Mouse (Mus musculus): ENCODE measurements around the gene Lcn12. TPM values are rescaled to one million over a fixed set of nuclear protein-coding genes. Genes with fewer than 3 reads are reported as not detected.

Gene Lcn12
- polyA plus RNA-seq, 1 experiment from 2014 or later, result not detected

GRCm38 (mm10) chr2:25465816-25466635 is 27.7 kb downstream of the Lcn12 start:
- 45% methylated on average over 10 of the region's 10 CpGs for WGBS
- H3K9me3 ChIP-seq (replicated peaks; ENCODE audit: control insufficient read depth, low read length), result no peaks in the 10 kb centered on the region

GRCm38 (mm10) chr2:25465256-25465655 is 28.5 kb downstream of the Lcn12 start:
- Histone ChIP-seq H3K4me2 (ENCODE audit: low read depth, low read length) (peak overlapping the region; percentile 25), H3K27ac (ENCODE audit: low read length) (peak overlapping the region; percentile 63), H3K4me1 (ENCODE audit: control insufficient read depth, insufficient read depth, low read length) (peaks cover 34% of the 10 kb centered on the region), H3K27me3 (ENCODE audit: control insufficient read depth, insufficient read depth, low read length) (no peaks in the 10 kb centered on the region), H3K36me3 (ENCODE audit: control insufficient read depth, insufficient read depth) (no peaks in the 10 kb centered on the region), H3K9ac (ENCODE audit: low read length) (peak overlapping the region; percentile 31), H3K4me3 (ENCODE audit: low read length) (no peak overlapping the region), H3K9me3 (replicated peaks; ENCODE audit: control insufficient read depth, low read length) (no peaks in the 10 kb centered on the region)
- no peak for ATAC-seq (replicated peaks; ENCODE audit: extremely low read depth, insufficient read depth, low FRiP score)
- WGBS, result 72% methylated on average over 2 of the region's 2 CpGs

More at GRCm38 (mm10) chr2:25465816-25466635, 27.7 kb downstream of the Lcn12 start:
- H3K27me3 ChIP-seq (ENCODE audit: control insufficient read depth, insufficient read depth, low read length), result no peaks in the 10 kb centered on the region
- peak overlapping the region; percentile 25 for H3K4me2 ChIP-seq (ENCODE audit: low read depth, low read length)
- peak overlapping the region; percentile 31 for H3K9ac ChIP-seq (ENCODE audit: low read length)
- peak overlapping the region; percentile 63 for H3K27ac ChIP-seq (ENCODE audit: low read length)
- no peaks in the 10 kb centered on the region for H3K36me3 ChIP-seq (ENCODE audit: control insufficient read depth, insufficient read depth)
- no peak overlapping the region for H3K4me3 ChIP-seq (ENCODE audit: low read length)
- H3K4me1 ChIP-seq (ENCODE audit: control insufficient read depth, insufficient read depth, low read length), result peaks cover 37% of the 10 kb centered on the region
- ATAC-seq (replicated peaks; ENCODE audit: extremely low read depth, insufficient read depth, low FRiP score), result no peak

GRCm38 (mm10) chr2:25463630-25464029 is 30.1 kb downstream of the Lcn12 start:
- 88% methylated on average over 3 of the region's 3 CpGs for WGBS
- no peak for ATAC-seq (replicated peaks; ENCODE audit: extremely low read depth, insufficient read depth, low FRiP score)

GRCm38 (mm10) chr2:25461407-25461806 is 32.3 kb downstream of the Lcn12 start:
- H3K27me3 ChIP-seq (ENCODE audit: control insufficient read depth, insufficient read depth, low read length), result no peaks in the 10 kb centered on the region
- H3K27ac ChIP-seq (ENCODE audit: low read length), result peak overlapping the region; percentile 94
- H3K4me2 ChIP-seq (ENCODE audit: low read depth, low read length), result peak overlapping the region; percentile 84
- peak overlapping the region; percentile 69 for H3K4me3 ChIP-seq (ENCODE audit: low read length)
- H3K9me3 ChIP-seq (replicated peaks; ENCODE audit: control insufficient read depth, low read length), result no peaks in the 10 kb centered on the region
- H3K36me3 ChIP-seq (ENCODE audit: control insufficient read depth, insufficient read depth), result no peaks in the 10 kb centered on the region; the same call in 1 of the 2 replicates
- peak overlapping the region; percentile 72 for H3K9ac ChIP-seq (ENCODE audit: low read length)
- WGBS, result 20% methylated on average over 3 of the region's 3 CpGs
- peaks cover 27% of the 10 kb centered on the region for H3K4me1 ChIP-seq (ENCODE audit: control insufficient read depth, insufficient read depth, low read length)
- ATAC-seq (replicated peaks; ENCODE audit: extremely low read depth, insufficient read depth, low FRiP score), result no peak

More at GRCm38 (mm10) chr2:25463630-25464029, 30.1 kb downstream of the Lcn12 start:
- no peak overlapping the region for H3K4me2 ChIP-seq (ENCODE audit: low read depth, low read length)
- no peaks in the 10 kb centered on the region for H3K27me3 ChIP-seq (ENCODE audit: control insufficient read depth, insufficient read depth, low read length)
- H3K27ac ChIP-seq (ENCODE audit: low read length), result no peak overlapping the region
- H3K9me3 ChIP-seq (replicated peaks; ENCODE audit: control insufficient read depth, low read length), result no peaks in the 10 kb centered on the region
- H3K36me3 ChIP-seq (ENCODE audit: control insufficient read depth, insufficient read depth), result no peaks in the 10 kb centered on the region
- H3K4me1 ChIP-seq (ENCODE audit: control insufficient read depth, insufficient read depth, low read length), result peaks cover 39% of the 10 kb centered on the region
- H3K9ac ChIP-seq (ENCODE audit: low read length), result no peak overlapping the region
- H3K4me3 ChIP-seq (ENCODE audit: low read length), result no peak overlapping the region

- peak; percentile 92 for ATAC-seq (replicated peaks; ENCODE audit: extremely low read depth, insufficient read depth, low FRiP score)
- peak within 1 kb of the TSS; percentile 69 for H3K4me3 ChIP-seq (ENCODE audit: low read length)
- no peaks in the 10 kb centered on the region for H3K9me3 ChIP-seq (replicated peaks; ENCODE audit: control insufficient read depth, low read length)
- H3K4me1 ChIP-seq (ENCODE audit: control insufficient read depth, insufficient read depth, low read length), result peaks cover 29% of the 10 kb centered on the region
- H3K27me3 ChIP-seq (ENCODE audit: control insufficient read depth, insufficient read depth, low read length), result no peaks in the 10 kb centered on the region
- H3K4me2 ChIP-seq (ENCODE audit: low read depth, low read length), result peak within 1 kb of the TSS; percentile 84
- H3K9ac ChIP-seq (ENCODE audit: low read length), result peak within 1 kb of the TSS; percentile 83
- peak within 1 kb of the TSS; percentile 94 for H3K27ac ChIP-seq (ENCODE audit: low read length)
- under 1% methylated on average over 48 of the region's 48 CpGs for WGBS
- H3K36me3 ChIP-seq (ENCODE audit: control insufficient read depth, insufficient read depth), result no peaks in the 10 kb centered on the region; the same call in 1 of the 2 replicates
Measured at GRCm38 (mm10) chr2:25460551-25461309, 33.0 kb downstream of the Lcn12 start, which contains the start of gene Paxx. Gene Paxx, minus strand, starts transcription at chr2:25461094.

- peak overlapping the region; percentile 69 for H3K4me3 ChIP-seq (ENCODE audit: low read length)
- H3K36me3 ChIP-seq (ENCODE audit: control insufficient read depth, insufficient read depth), result no peaks in the 10 kb centered on the region; the same call in 1 of the 2 replicates
- peak overlapping the region; percentile 83 for H3K9ac ChIP-seq (ENCODE audit: low read length)
- H3K27me3 ChIP-seq (ENCODE audit: control insufficient read depth, insufficient read depth, low read length), result no peaks in the 10 kb centered on the region
- H3K4me1 ChIP-seq (ENCODE audit: control insufficient read depth, insufficient read depth, low read length), result peaks cover 26% of the 10 kb centered on the region
- peak overlapping the region; percentile 84 for H3K4me2 ChIP-seq (ENCODE audit: low read depth, low read length)
- WGBS, result 29% methylated on average over 5 of the region's 5 CpGs
- ATAC-seq (replicated peaks; ENCODE audit: extremely low read depth, insufficient read depth, low FRiP score), result 0 out of 2 replicates have a peak, but pooled peaks have one; percentile 3
- H3K9me3 ChIP-seq (replicated peaks; ENCODE audit: control insufficient read depth, low read length), result no peaks in the 10 kb centered on the region
- peak overlapping the region; percentile 94 for H3K27ac ChIP-seq (ENCODE audit: low read length)
Measured at GRCm38 (mm10) chr2:25460135-25460534, 33.6 kb downstream of the Lcn12 start.

GRCm38 (mm10) chr2:25458911-25459310 is 34.8 kb downstream of the Lcn12 start:
- Histone ChIP-seq H3K9me3 (replicated peaks; ENCODE audit: control insufficient read depth, low read length) (no peaks in the 10 kb centered on the region), H3K9ac (ENCODE audit: low read length) (no peak overlapping the region), H3K36me3 (ENCODE audit: control insufficient read depth, insufficient read depth) (no peaks in the 10 kb centered on the region; the same call in 1 of the 2 replicates), H3K4me2 (ENCODE audit: low read depth, low read length) (no peak overlapping the region), H3K4me3 (ENCODE audit: low read length) (no peak overlapping the region), H3K27ac (ENCODE audit: low read length) (no peak overlapping the region), H3K27me3 (ENCODE audit: control insufficient read depth, insufficient read depth, low read length) (no peaks in the 10 kb centered on the region), H3K4me1 (ENCODE audit: control insufficient read depth, insufficient read depth, low read length) (peaks cover 26% of the 10 kb centered on the region)
- 69% methylated on average over 5 of the region's 5 CpGs for WGBS
- no peak for ATAC-seq (replicated peaks; ENCODE audit: extremely low read depth, insufficient read depth, low FRiP score)

GRCm38 (mm10) chr2:25457022-25457896 is 36.5 kb downstream of the Lcn12 start:
- Histone ChIP-seq H3K4me2 (ENCODE audit: low read depth, low read length) (no peak overlapping the region), H3K27ac (ENCODE audit: low read length) (no peak overlapping the region)
- WGBS, result 70% methylated on average over 9 of the region's 9 CpGs

More at GRCm38 (mm10) chr2:25457022-25457896, 36.5 kb downstream of the Lcn12 start:
- no peak overlapping the region for H3K9ac ChIP-seq (ENCODE audit: low read length)
- no peaks in the 10 kb centered on the region for H3K9me3 ChIP-seq (replicated peaks; ENCODE audit: control insufficient read depth, low read length)
- H3K4me3 ChIP-seq (ENCODE audit: low read length), result no peak overlapping the region
- no peak for ATAC-seq (replicated peaks; ENCODE audit: extremely low read depth, insufficient read depth, low FRiP score)
- H3K27me3 ChIP-seq (ENCODE audit: control insufficient read depth, insufficient read depth, low read length), result no peaks in the 10 kb centered on the region
- H3K36me3 ChIP-seq (ENCODE audit: control insufficient read depth, insufficient read depth), result no peaks in the 10 kb centered on the region; the same call in 1 of the 2 replicates
- H3K4me1 ChIP-seq (ENCODE audit: control insufficient read depth, insufficient read depth, low read length), result peaks cover 26% of the 10 kb centered on the region
